Comparison of ENCODE assay signal across 15 mouse cellular contexts in genomic region chr10:85293071-85293783, GRCm38 (mm10).
DNase-seq lines count a peak whose midpoint lies in the region; ATAC-seq lines count a peak whose summit lies in the region.
"Had no signal": no experiment of that assay in that cellular context is flagged by ENCODE, and none has a peak within 500 bp of the region (broad histone marks: within the 10 kb centered on the region; RNA-seq: fewer than 3 reads in every experiment).

No protein-coding gene starts in this region.

- no peaks in the 10 kb centered on the region for H3K27me3 ChIP-seq in embryonic facial prominence, embryonic 14.5 days (replicated peaks; ENCODE audit: control insufficient read depth, insufficient read depth, low read length)
- no peaks in the 10 kb centered on the region for H3K27me3 ChIP-seq in embryonic facial prominence, embryonic 10.5 days (replicated peaks; ENCODE audit: low read depth, poor library complexity, severe bottlenecking)
- H3K27me3 ChIP-seq in hindbrain, embryonic 16.5 days (replicated peaks; ENCODE audit: control insufficient read depth, insufficient read depth, low read length): no peaks in the 10 kb centered on the region
- H3K27me3 ChIP-seq in neural tube, embryonic 15.5 days (replicated peaks): no peaks in the 10 kb centered on the region
- H3K27me3 ChIP-seq: heart, embryonic 15.5 days; intestine, embryonic 15.5 days had no signal

- no peak overlapping the region for H3K4me2 ChIP-seq in embryonic facial prominence, embryonic 14.5 days (ENCODE audit: low read depth, low read length)
- peak overlapping the region; percentile 29; the same call in 1 of the 2 replicates for H3K4me2 ChIP-seq in hindbrain, embryonic 16.5 days (ENCODE audit: low read length)
- H3K4me2 ChIP-seq in neural tube, embryonic 15.5 days: peak overlapping the region; percentile 5; the same call in 1 of the 2 replicates
- H3K4me2 ChIP-seq: heart, embryonic 15.5 days; intestine, embryonic 15.5 days had no signal

- no peaks in the 10 kb centered on the region for H3K36me3 ChIP-seq in embryonic facial prominence, embryonic 14.5 days (ENCODE audit: control insufficient read depth, insufficient read depth, low read length)
- no peaks in the 10 kb centered on the region for H3K36me3 ChIP-seq in embryonic facial prominence, embryonic 10.5 days (replicated peaks)
- no peaks in the 10 kb centered on the region for H3K36me3 ChIP-seq in hindbrain, embryonic 16.5 days (ENCODE audit: control insufficient read depth, insufficient read depth, low read length)
- H3K36me3 ChIP-seq in neural tube, embryonic 15.5 days: no peaks in the 10 kb centered on the region
- H3K36me3 ChIP-seq: heart, embryonic 15.5 days; intestine, embryonic 15.5 days had no signal

- H3K9ac ChIP-seq in embryonic facial prominence, embryonic 14.5 days (ENCODE audit: low read depth, low read length): no peak overlapping the region
- no peak overlapping the region for H3K9ac ChIP-seq in hindbrain, embryonic 16.5 days (ENCODE audit: low read depth, low read length)
- H3K9ac ChIP-seq in neural tube, embryonic 15.5 days (replicated peaks): no peak overlapping the region
- H3K9ac ChIP-seq: heart, embryonic 15.5 days; intestine, embryonic 15.5 days; liver, embryonic 14.5 days had no signal

- no peak overlapping the region for H3K4me3 ChIP-seq in embryonic facial prominence, embryonic 14.5 days (ENCODE audit: low read depth, low read length)
- H3K4me3 ChIP-seq in embryonic facial prominence, embryonic 10.5 days: no peak overlapping the region
- H3K4me3 ChIP-seq in hindbrain, embryonic 16.5 days (ENCODE audit: low read length): no peak overlapping the region
- H3K4me3 ChIP-seq in neural tube, embryonic 15.5 days (replicated peaks): no peak overlapping the region
- H3K4me3 ChIP-seq: heart, embryonic 15.5 days; intestine, embryonic 15.5 days had no signal

- DNase-seq in embryonic facial prominence, embryonic 14.5 days (ENCODE audit: low spot score): peak; percentile 15
- DNase-seq in embryonic facial prominence, embryonic 10.5 days (ENCODE audit: low spot score): no peak
- DNase-seq in retina, postnatal 1 day: peak; percentile 37
- DNase-seq in retina, embryonic 14.5 days (ENCODE audit: low spot score): no peak
- no peak for DNase-seq in gastrocnemius, adult 18-20 months (ENCODE audit: low spot score)
- DNase-seq: cerebellum, adult 9-10 months; layer of hippocampus, postnatal 36 days; lung, postnatal 14 days; spleen, adult 18-20 months had no signal

- WGBS in embryonic facial prominence, embryonic 14.5 days: 59% methylated on average over 9 of the region's 9 CpGs
- WGBS in embryonic facial prominence, embryonic 10.5 days: 83% methylated on average over 9 of the region's 9 CpGs
- 35% methylated on average over 9 of the region's 9 CpGs for WGBS in hindbrain, embryonic 16.5 days
- WGBS in neural tube, embryonic 15.5 days: 34% methylated on average over 9 of the region's 9 CpGs

- no peak overlapping the region for H3K27ac ChIP-seq in embryonic facial prominence, embryonic 14.5 days (replicated peaks; ENCODE audit: low read depth, low read length)
- no peak overlapping the region for H3K27ac ChIP-seq in embryonic facial prominence, embryonic 10.5 days (replicated peaks)
- 0 out of 2 replicates have a peak overlapping the region, but pooled peaks have one; percentile 36 for H3K27ac ChIP-seq in hindbrain, embryonic 16.5 days (ENCODE audit: low read depth, low read length)
- no peak overlapping the region for H3K27ac ChIP-seq in neural tube, embryonic 15.5 days (replicated peaks)
- H3K27ac ChIP-seq: heart, embryonic 15.5 days; intestine, embryonic 15.5 days; liver, embryonic 14.5 days had no signal

- H3K4me1 ChIP-seq in embryonic facial prominence, embryonic 14.5 days (ENCODE audit: control insufficient read depth, insufficient read depth, low read length): no peaks in the 10 kb centered on the region
- H3K4me1 ChIP-seq in embryonic facial prominence, embryonic 10.5 days: no peaks in the 10 kb centered on the region
- peaks cover 7% of the 10 kb centered on the region for H3K4me1 ChIP-seq in hindbrain, embryonic 16.5 days (ENCODE audit: control insufficient read depth, insufficient read depth, low read depth, low read length)
- peaks cover 5% of the 10 kb centered on the region for H3K4me1 ChIP-seq in neural tube, embryonic 15.5 days
- H3K4me1 ChIP-seq: heart, embryonic 15.5 days; intestine, embryonic 15.5 days had no signal

- H3K9me3 ChIP-seq in embryonic facial prominence, embryonic 14.5 days (ENCODE audit: control insufficient read depth, low read length): no peaks in the 10 kb centered on the region
- H3K9me3 ChIP-seq in embryonic facial prominence, embryonic 10.5 days: no peaks in the 10 kb centered on the region
- H3K9me3 ChIP-seq in hindbrain, embryonic 16.5 days (ENCODE audit: control insufficient read depth, low read length): no peaks in the 10 kb centered on the region
- H3K9me3 ChIP-seq in neural tube, embryonic 15.5 days (replicated peaks): no peaks in the 10 kb centered on the region
- H3K9me3 ChIP-seq: heart, embryonic 15.5 days; intestine, embryonic 15.5 days had no signal

- ATAC-seq in embryonic facial prominence, embryonic 14.5 days (ENCODE audit: low read depth): no peak
- no peak for ATAC-seq in hindbrain, embryonic 16.5 days
- ATAC-seq in neural tube, embryonic 15.5 days (ENCODE audit: low FRiP score): peak; percentile 59; the same call in 1 of the 2 replicates
- no peak for ATAC-seq in erythroid progenitor cell, adult 5-6 weeks (replicated peaks; ENCODE audit: low FRiP score, poor library complexity, severe bottlenecking)
- ATAC-seq: intestine, embryonic 15.5 days had no signal

Comparison
In these comparisons a context has a peak if more than half of its experiments do, and no peak if none do; other contexts are left out.
1. DNase-seq: peak in embryonic facial prominence, embryonic 14.5 days (single experiment) and retina, postnatal 1 day (single experiment); none in embryonic facial prominence, embryonic 10.5 days (single experiment), retina, embryonic 14.5 days (single experiment) and gastrocnemius, adult 18-20 months (single experiment).